Mouse (Mus musculus): ENCODE data around the gene Spindoc. TPM values are rescaled to one million over a fixed set of nuclear protein-coding genes. Genes with fewer than 3 reads are reported as not detected.
A peak's percentile ranks its signal among the peaks of the same experiment; 100 is the strongest.

Spindoc gene
- polyA plus RNA-seq, 1 experiment from 2014 or later = 22.5 TPM

GRCm38 (mm10) chr19:7314976-7315586 is 67.7 kb downstream of the Spindoc start:
- Histone ChIP-seq H3K4me3 (replicated peaks) (no peak overlapping the region), H3K9me3 (no peaks in the 10 kb centered on the region), H3K27me3 (replicated peaks) (no peaks in the 10 kb centered on the region), H3K4me2 (no peak overlapping the region), H3K27ac (no peak overlapping the region; the same call in 1 of the 2 replicates), H3K36me3 (no peaks in the 10 kb centered on the region), H3K9ac (no peak overlapping the region), H3K4me1 (peaks cover 32% of the 10 kb centered on the region)
- 67% methylated on average over 8 of the region's 8 CpGs for WGBS
- ATAC-seq (ENCODE audit: insufficient read depth, low FRiP score, low read depth) = no peak

- no peak overlapping the region for H3K27ac ChIP-seq
- H3K9me3 ChIP-seq = no peaks in the 10 kb centered on the region
- no peak overlapping the region for H3K4me3 ChIP-seq (replicated peaks)
- no peak for ATAC-seq (ENCODE audit: insufficient read depth, low FRiP score, low read depth)
- H3K9ac ChIP-seq = no peak overlapping the region
- 79% methylated on average over 2 of the region's 2 CpGs for WGBS
- no peak overlapping the region for H3K4me2 ChIP-seq
- H3K27me3 ChIP-seq (replicated peaks) = no peaks in the 10 kb centered on the region
- peaks cover 44% of the 10 kb centered on the region for H3K4me1 ChIP-seq
- no peaks in the 10 kb centered on the region for H3K36me3 ChIP-seq
Observed at GRCm38 (mm10) chr19:7313660-7314059, 69.1 kb downstream of the Spindoc start.

GRCm38 (mm10) chr19:7311306-7311705 is 71.5 kb downstream of the Spindoc start:
- WGBS = 36% methylated on average over 10 of the region's 10 CpGs
- Histone ChIP-seq H3K4me1 (peaks cover 64% of the 10 kb centered on the region), H3K27ac (peak overlapping the region; percentile 85), H3K4me3 (replicated peaks) (no peak overlapping the region), H3K9me3 (no peaks in the 10 kb centered on the region), H3K27me3 (replicated peaks) (no peaks in the 10 kb centered on the region), H3K36me3 (no peaks in the 10 kb centered on the region), H3K9ac (no peak overlapping the region), H3K4me2 (peak overlapping the region; percentile 38)
- ATAC-seq (ENCODE audit: insufficient read depth, low FRiP score, low read depth) = no peak

- Histone ChIP-seq H3K4me2 (0 out of 2 replicates have a peak overlapping the region, but pooled peaks have one; percentile 38), H3K4me1 (peaks cover 70% of the 10 kb centered on the region), H3K27me3 (replicated peaks) (no peaks in the 10 kb centered on the region), H3K9ac (no peak overlapping the region), H3K4me3 (replicated peaks) (no peak overlapping the region), H3K27ac (peak overlapping the region; percentile 85), H3K36me3 (no peaks in the 10 kb centered on the region), H3K9me3 (no peaks in the 10 kb centered on the region)
- peak; percentile 87 for ATAC-seq (ENCODE audit: insufficient read depth, low FRiP score, low read depth)
- 23% methylated on average over 5 of the region's 5 CpGs for WGBS
Observed at GRCm38 (mm10) chr19:7310704-7311103, 72.1 kb downstream of the Spindoc start.

- H3K36me3 ChIP-seq = no peaks in the 10 kb centered on the region
- H3K27me3 ChIP-seq (replicated peaks) = no peaks in the 10 kb centered on the region
- 63% methylated on average over 2 of the region's 2 CpGs for WGBS
- peak overlapping the region; percentile 85 for H3K27ac ChIP-seq
- no peak for ATAC-seq (ENCODE audit: insufficient read depth, low FRiP score, low read depth)
- no peak overlapping the region; the same call in 1 of the 2 replicates for H3K4me2 ChIP-seq
- no peak overlapping the region for H3K4me3 ChIP-seq (replicated peaks)
- H3K9me3 ChIP-seq = no peaks in the 10 kb centered on the region
- H3K9ac ChIP-seq = no peak overlapping the region
- peaks cover 69% of the 10 kb centered on the region for H3K4me1 ChIP-seq
Observed at GRCm38 (mm10) chr19:7309738-7310330, 73.0 kb downstream of the Spindoc start.

- H3K27ac ChIP-seq = peak overlapping the region; percentile 89
- no peaks in the 10 kb centered on the region for H3K9me3 ChIP-seq
- H3K36me3 ChIP-seq = no peaks in the 10 kb centered on the region
- 30% methylated on average over 8 of the region's 8 CpGs for WGBS
- peaks cover 71% of the 10 kb centered on the region for H3K4me1 ChIP-seq
- H3K9ac ChIP-seq = no peak overlapping the region
- no peak overlapping the region for H3K4me3 ChIP-seq (replicated peaks)
- no peaks in the 10 kb centered on the region for H3K27me3 ChIP-seq (replicated peaks)
- H3K4me2 ChIP-seq = no peak overlapping the region
- peak; percentile 68 for ATAC-seq (ENCODE audit: insufficient read depth, low FRiP score, low read depth)
Observed at GRCm38 (mm10) chr19:7307995-7308770, 74.6 kb downstream of the Spindoc start.

- ATAC-seq (ENCODE audit: insufficient read depth, low FRiP score, low read depth) = no peak
- Histone ChIP-seq H3K4me2 (no peak overlapping the region), H3K36me3 (no peaks in the 10 kb centered on the region), H3K4me3 (replicated peaks) (no peak overlapping the region), H3K27ac (peak overlapping the region; percentile 89), H3K27me3 (replicated peaks) (no peaks in the 10 kb centered on the region), H3K9me3 (no peaks in the 10 kb centered on the region), H3K9ac (no peak overlapping the region), H3K4me1 (peaks cover 77% of the 10 kb centered on the region)
- WGBS = 38% methylated on average over 3 of the region's 3 CpGs
Observed at GRCm38 (mm10) chr19:7306968-7307367, 75.8 kb downstream of the Spindoc start.

- no peaks in the 10 kb centered on the region for H3K9me3 ChIP-seq
- H3K36me3 ChIP-seq = no peaks in the 10 kb centered on the region
- H3K4me2 ChIP-seq = no peak overlapping the region
- no peaks in the 10 kb centered on the region for H3K27me3 ChIP-seq (replicated peaks)
- no peak for ATAC-seq (ENCODE audit: insufficient read depth, low FRiP score, low read depth)
- peaks cover 67% of the 10 kb centered on the region for H3K4me1 ChIP-seq
- 56% methylated on average over 10 of the region's 11 CpGs for WGBS
- no peak overlapping the region for H3K9ac ChIP-seq
- H3K27ac ChIP-seq = peak overlapping the region; percentile 89; the same call in 1 of the 2 replicates
- no peak overlapping the region for H3K4me3 ChIP-seq (replicated peaks)
Observed at GRCm38 (mm10) chr19:7305380-7306310, 77.1 kb downstream of the Spindoc start.

- Histone ChIP-seq H3K4me2 (no peak overlapping the region), H3K27me3 (replicated peaks) (no peaks in the 10 kb centered on the region), H3K27ac (peak overlapping the region; percentile 23; the same call in 1 of the 2 replicates), H3K9ac (no peak overlapping the region), H3K4me3 (replicated peaks) (no peak overlapping the region), H3K4me1 (peaks cover 59% of the 10 kb centered on the region), H3K9me3 (no peaks in the 10 kb centered on the region), H3K36me3 (no peaks in the 10 kb centered on the region)
- 56% methylated on average over 2 of the region's 2 CpGs for WGBS
- ATAC-seq (ENCODE audit: insufficient read depth, low FRiP score, low read depth) = no peak
Observed at GRCm38 (mm10) chr19:7304801-7305200, 78.0 kb downstream of the Spindoc start.
